8 mouse cellular contexts compared by ENCODE assay signal in the genomic region with DNA sequence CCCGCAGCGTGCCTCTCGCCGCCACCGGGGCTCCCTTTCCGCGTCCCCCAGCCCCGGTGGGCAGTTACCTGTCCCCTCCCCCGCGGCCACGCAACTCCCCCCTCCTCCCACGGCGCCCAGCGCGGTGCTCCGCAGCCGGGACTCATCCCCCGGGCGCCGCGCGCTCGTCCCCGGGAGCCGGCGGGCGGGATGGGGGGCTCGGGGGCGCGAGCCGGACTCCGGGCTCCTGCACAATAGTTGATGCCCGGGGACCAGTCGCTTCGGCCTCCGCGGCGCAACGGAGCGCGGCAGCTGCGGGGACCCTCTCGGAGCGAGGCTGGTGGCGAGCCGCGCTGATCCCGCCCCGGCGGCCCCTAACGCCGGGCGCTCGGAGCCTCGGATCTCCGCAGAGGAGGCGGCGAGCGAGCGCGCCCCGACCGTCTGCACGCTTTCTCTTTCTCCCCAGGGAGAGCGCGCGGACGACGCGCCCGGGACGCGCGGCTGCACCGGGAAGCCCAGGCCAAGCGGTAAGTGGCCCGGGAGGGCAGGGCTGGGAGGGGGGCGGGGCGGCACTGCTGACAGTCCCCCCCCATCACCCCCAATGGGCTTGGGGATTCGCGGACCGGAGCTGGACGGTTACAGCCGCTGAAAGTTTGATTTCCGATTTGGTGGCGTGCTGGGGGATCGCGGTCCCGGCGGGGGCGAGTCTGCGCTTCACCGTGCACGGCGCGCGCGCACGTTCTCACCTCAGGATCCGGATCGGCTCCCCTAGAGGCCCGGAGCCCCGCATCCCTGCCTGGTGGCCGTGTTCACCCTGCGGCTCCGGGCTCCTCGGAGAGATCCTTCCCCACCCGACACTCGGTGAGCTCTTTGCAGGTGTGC. TPM values are rescaled to one million over a fixed set of nuclear protein-coding genes. Genes with fewer than 3 reads are reported as not detected.
DNase-seq lines count a peak whose midpoint lies in the region; ATAC-seq and TF ChIP-seq lines count a peak whose summit lies in the region.

No protein-coding gene starts in this region.

- peak; percentile 80 for ATAC-seq in intestine, embryonic 15.5 days
- peak; percentile 55 for ATAC-seq in megakaryocyte progenitor cell, adult 5-6 weeks (replicated peaks; ENCODE audit: poor library complexity)

- peak overlapping the region; percentile 93 for H3K9ac ChIP-seq in intestine, embryonic 15.5 days

- WGBS in intestine, embryonic 15.5 days: under 1% methylated on average over 84 of the region's 109 CpGs

- H3K27ac ChIP-seq in cortical plate, adult 2 months (ENCODE audit: insufficient read depth, low read length): peak overlapping the region; percentile 93
- peak overlapping the region; percentile 95 for H3K27ac ChIP-seq in intestine, embryonic 15.5 days

- no peak for TF ChIP-seq CTCF in cortical plate, adult 2 months (IDR thresholded peaks at IDR 0.05; ENCODE audit: extremely low read depth, insufficient read depth, low read length)

- DNase-seq in ZHBTc4 (ENCODE audit: low read depth, low spot score): peak; percentile 80
- peak; percentile 21 to 52 for DNase-seq in gastrocnemius, postnatal 36 days
- DNase-seq in left cerebral cortex, postnatal 14 days (ENCODE audit: low spot score in 2 of 2): peak; percentile 75
- DNase-seq in right cerebral cortex, postnatal 14 days: peak; percentile 83
- peak; percentile 60 to 65 for DNase-seq in urinary bladder, postnatal 36 days (ENCODE audit: low spot score in 2 of 2)

- H3K4me3 ChIP-seq in cortical plate, adult 2 months (ENCODE audit: insufficient read depth, low read length): peak overlapping the region; percentile 46
- peak overlapping the region; percentile 93 for H3K4me3 ChIP-seq in intestine, embryonic 15.5 days (replicated peaks)

- peak overlapping the region; percentile 90 for H3K4me2 ChIP-seq in intestine, embryonic 15.5 days (replicated peaks)

- TF ChIP-seq POLR2A in cortical plate, adult 2 months (IDR thresholded peaks at IDR 0.05; ENCODE audit: extremely low read depth, insufficient read depth, low read length): no peak

- H3K9me3 ChIP-seq in intestine, embryonic 15.5 days: no peaks in the 10 kb centered on the region

- H3K27me3 ChIP-seq in intestine, embryonic 15.5 days (replicated peaks): no peaks in the 10 kb centered on the region

- peaks cover 13% of the 10 kb centered on the region for H3K4me1 ChIP-seq in cortical plate, adult 2 months (ENCODE audit: control insufficient read depth, insufficient read depth, low read length)
- H3K4me1 ChIP-seq in intestine, embryonic 15.5 days (replicated peaks): peaks cover 16% of the 10 kb centered on the region

- intact Hi-C loops in gastrocnemius, postnatal 36 days (cut with DNase I): loop anchor here (5.0 kb wide), 2 partner anchors 48 to 298 kb away; no protein-coding TSS in a partner anchor
- intact Hi-C loops in left cerebral cortex, postnatal 14 days (cut with DNase I): loop anchor here (5.0 kb wide), 4 partner anchors 62 to 298 kb away; no protein-coding TSS in a partner anchor

- H3K36me3 ChIP-seq in intestine, embryonic 15.5 days: no peaks in the 10 kb centered on the region

RNA-seq across cellular contexts. Expression of gene Sipa1l1, which starts 0.7 kb away (rescaled TPM):
- polyA plus RNA-seq in cortical plate, adult 2 months (2012; rRNA removed): 152 and 159 TPM in 2 replicates
- total RNA-seq in gastrocnemius, postnatal 36 days (2021): 1 to 10 TPM; 7.7 to 8.0 TPM
- polyA plus RNA-seq in intestine, embryonic 15.5 days (2015; fragmentation: Nextera tagmentation; extraction: Ambion mirVana): 23.8 and 24.7 TPM in 2 replicates
- total RNA-seq in left cerebral cortex, postnatal 14 days (2021): 100 to 1,000 TPM; 169 to 183 TPM
- 20.8 and 29.9 TPM in 2 replicates for total RNA-seq in megakaryocyte progenitor cell, adult 5-6 weeks (2015)
- total RNA-seq in megakaryocyte progenitor cell, adult 5-6 weeks (2017): 26.9 and 28.3 TPM in 2 replicates

Comparison
In these comparisons a context has a peak if more than half of its experiments do, and no peak if none do; other contexts are left out.
1. Peak in every context shown above with its lines: DNase-seq, ATAC-seq, H3K4me3 ChIP-seq and H3K27ac ChIP-seq.
2. RNA of gene Sipa1l1, which starts 0.7 kb away (total RNA-seq): 169 to 183 TPM in left cerebral cortex, postnatal 14 days; 20.8 to 29.9 TPM in megakaryocyte progenitor cell, adult 5-6 weeks and 7.7 to 8.0 TPM in gastrocnemius, postnatal 36 days; every median in the first group is over 4 times any median in the second.